Mouse (Mus musculus) limb, embryonic 11.5 days (tissue): ENCODE results near the gene Cep97. TPM values are rescaled to one million over a fixed set of nuclear protein-coding genes. Genes with fewer than 3 reads are reported as not detected.

ENCODE experiments used
- ATAC-seq: fragments of 200-750 bp; cut with Nextera tagmentation; 2 replicates; pipeline ENCODE4 v1.8.0; 2017; ENCODE audit warnings: low read depth; ENCODE audit not compliant: insufficient number of reproducible peaks, low FRiP score, low TSS enrichment
- DNase-seq: peaks from one replicate; pipeline ENCODE4 v3.0.0-alpha.2; 2015; ENCODE audit warnings: low spot score
- H3K27ac ChIP-seq: fragments of 300-500 bp; sonication (generic); replicated peaks from 2 replicates; pipeline ENCODE4 v1.5.1; 2014; ENCODE audit warnings: low read depth, mild to moderate bottlenecking, low read length
- H3K27me3 ChIP-seq: fragments of 300-500 bp; sonication (generic); 2 replicates; pipeline ENCODE4 v1.6.1; 2014; ENCODE audit warnings: mild to moderate bottlenecking, low read length, mixed read lengths; ENCODE audit not compliant: control insufficient read depth, insufficient read depth
- H3K36me3 ChIP-seq: fragments of 300-500 bp; sonication (generic); 2 replicates; pipeline ENCODE4 v1.6.1; 2014; ENCODE audit warnings: mild to moderate bottlenecking, low read length, moderate library complexity, mixed read lengths; ENCODE audit not compliant: control insufficient read depth, insufficient read depth
- H3K4me1 ChIP-seq: fragments of 300-500 bp; sonication (generic); 2 replicates; pipeline ENCODE4 v1.6.1; 2014; ENCODE audit warnings: low read length, mixed read lengths; ENCODE audit not compliant: control insufficient read depth, insufficient read depth
- H3K4me2 ChIP-seq: fragments of 300-500 bp; sonication (generic); 2 replicates; pipeline ENCODE4 v1.6.1; 2014; ENCODE audit warnings: low read depth, mild to moderate bottlenecking, moderate library complexity; ENCODE audit not compliant: severe bottlenecking
- H3K4me3 ChIP-seq: fragments of 300-500 bp; sonication (generic); 2 replicates; pipeline ENCODE4 v1.5.1; 2014; ENCODE audit warnings: low read depth, low read length
- H3K9ac ChIP-seq: fragments of 300-500 bp; sonication (generic); 2 replicates; pipeline ENCODE4 v1.6.1; 2014; ENCODE audit warnings: mild to moderate bottlenecking, low read length
- H3K9me3 ChIP-seq: fragments of 300-500 bp; sonication (generic); 2 replicates; pipeline ENCODE4 v1.6.1; 2016; ENCODE audit warnings: low read length; ENCODE audit not compliant: control insufficient read depth
- WGBS: fragments of 180-500 bp; shearing (Covaris S2); extraction: QIAGEN DNeasy Blood & Tissue Kit; methylation state at CpG from one replicate; pipeline ENCODE4 v1.1.7; 2014; 5-methylcytosine and 5-hydroxymethylcytosine counted together
- polyA plus RNA-seq: library from polyadenylated mRNA; unstranded; fragments of >200 nt; fragmentation: Nextera tagmentation; extraction: Ambion mirVana; gene quantifications from 2 replicates; pipeline ENCODE4 v1.2.1, GENCODE M21; 2014

The Cep97 gene
- polyA plus RNA-seq = 13.4 and 16.0 TPM in 2 replicates

GRCm38 (mm10) chr16:55934453-55935037 is at the start of gene Cep97:
TSS of gene Cep97 (minus strand) at chr16:55934855.
- Histone ChIP-seq H3K9me3 (no peaks in the 10 kb centered on the region), H3K27ac (peak within 1 kb of the TSS; percentile 45; the same call in 1 of the 2 replicates), H3K27me3 (no peaks in the 10 kb centered on the region), H3K4me2 (peak within 1 kb of the TSS; percentile 76), H3K4me1 (no peaks in the 10 kb centered on the region), H3K9ac (peak within 1 kb of the TSS; percentile 72), H3K4me3 (peak within 1 kb of the TSS; percentile 61), H3K36me3 (peaks cover 2% of the 10 kb centered on the region; the same call in 1 of the 2 replicates)
- ATAC-seq (peak; percentile 98), DNase-seq (peak; percentile 92)
- WGBS = under 1% methylated on average over 24 of the region's 24 CpGs

GRCm38 (mm10) chr16:55974903-55975285 is 40.2 kb upstream of the Cep97 start:
- 9% methylated on average over 14 of the region's 14 CpGs for WGBS
- H3K36me3 ChIP-seq = peaks cover 15% of the 10 kb centered on the region; the same call in 1 of the 2 replicates
- H3K4me1 ChIP-seq = peaks cover 2% of the 10 kb centered on the region; the same call in 1 of the 2 replicates
- H3K27me3 ChIP-seq = no peaks in the 10 kb centered on the region
- no peak overlapping the region for H3K27ac ChIP-seq
- no peak for DNase-seq
- 0 out of 2 replicates have a peak, but pooled peaks have one; percentile 5 for ATAC-seq
- H3K4me3 ChIP-seq = peak overlapping the region; percentile 99
- H3K9ac ChIP-seq = peak overlapping the region; percentile 85; the same call in 1 of the 2 replicates
- H3K9me3 ChIP-seq = no peaks in the 10 kb centered on the region
- peak overlapping the region; percentile 56 for H3K4me2 ChIP-seq

- DNase-seq (peak; percentile 90), ATAC-seq (peak; percentile 87)
- peak overlapping the region; percentile 69; the same call in 1 of the 2 replicates for H3K27ac ChIP-seq
- H3K4me1 ChIP-seq = peaks cover 2% of the 10 kb centered on the region; the same call in 1 of the 2 replicates
- no peaks in the 10 kb centered on the region for H3K9me3 ChIP-seq
- WGBS = 0% methylated on average over 55 of the region's 55 CpGs
- H3K4me2 ChIP-seq = peak overlapping the region; percentile 56
- H3K36me3 ChIP-seq = peaks cover 15% of the 10 kb centered on the region; the same call in 1 of the 2 replicates
- no peaks in the 10 kb centered on the region for H3K27me3 ChIP-seq
- H3K4me3 ChIP-seq = peak overlapping the region; percentile 99
- H3K9ac ChIP-seq = peak overlapping the region; percentile 85
Measured at GRCm38 (mm10) chr16:55974256-55974902, 39.7 kb upstream of the Cep97 start.

- Histone ChIP-seq H3K4me1 (peaks cover 2% of the 10 kb centered on the region; the same call in 1 of the 2 replicates), H3K9me3 (no peaks in the 10 kb centered on the region), H3K4me3 (peak within 1 kb of the TSS; percentile 99), H3K36me3 (peaks cover 15% of the 10 kb centered on the region; the same call in 1 of the 2 replicates), H3K9ac (peak within 1 kb of the TSS; percentile 85), H3K4me2 (peak within 1 kb of the TSS; percentile 56), H3K27ac (peak within 1 kb of the TSS; percentile 69; the same call in 1 of the 2 replicates), H3K27me3 (no peaks in the 10 kb centered on the region)
- DNase-seq (peak; percentile 100), ATAC-seq (peak; percentile 99)
- under 1% methylated on average over 78 of the region's 86 CpGs for whole genome bisulfite sequencing
Measured at GRCm38 (mm10) chr16:55973431-55974255, 39.0 kb upstream of the Cep97 start, which contains the start of gene Zbtb11. TSS of gene Zbtb11 (plus strand) at chr16:55973883.

GRCm38 (mm10) chr16:55972626-55973201 is 38.1 kb upstream of the Cep97 start:
- no peaks in the 10 kb centered on the region for H3K27me3 ChIP-seq
- WGBS = 63% methylated on average over 10 of the region's 10 CpGs
- H3K9me3 ChIP-seq = no peaks in the 10 kb centered on the region
- peaks cover 2% of the 10 kb centered on the region; the same call in 1 of the 2 replicates for H3K4me1 ChIP-seq
- DNase-seq (no peak), ATAC-seq (no peak)
- H3K36me3 ChIP-seq = peaks cover 15% of the 10 kb centered on the region; the same call in 1 of the 2 replicates
- H3K27ac ChIP-seq = no peak overlapping the region
- H3K4me2 ChIP-seq = peak overlapping the region; percentile 49
- H3K4me3 ChIP-seq = 0 out of 2 replicates have a peak overlapping the region, but pooled peaks have one; percentile 99
- no peak overlapping the region for H3K9ac ChIP-seq

- WGBS = 82% methylated on average over 6 of the region's 6 CpGs
- Histone ChIP-seq H3K4me3 (no peak overlapping the region), H3K27ac (no peak overlapping the region), H3K9ac (no peak overlapping the region), H3K4me2 (no peak overlapping the region), H3K9me3 (no peaks in the 10 kb centered on the region), H3K4me1 (peaks cover 2% of the 10 kb centered on the region; the same call in 1 of the 2 replicates), H3K27me3 (no peaks in the 10 kb centered on the region), H3K36me3 (peaks cover 15% of the 10 kb centered on the region; the same call in 1 of the 2 replicates)
- DNase-seq = no peak
- ATAC-seq = no peak
Measured at GRCm38 (mm10) chr16:55971735-55972615, 37.3 kb upstream of the Cep97 start.

- H3K4me1 ChIP-seq = peaks cover 2% of the 10 kb centered on the region; the same call in 1 of the 2 replicates
- ATAC-seq = no peak
- no peaks in the 10 kb centered on the region for H3K27me3 ChIP-seq
- no peak for DNase-seq
- H3K9ac ChIP-seq = no peak overlapping the region
- no peak overlapping the region for H3K4me3 ChIP-seq
- no peak overlapping the region for H3K27ac ChIP-seq
- WGBS = 95% methylated on average over 5 of the region's 5 CpGs
- H3K4me2 ChIP-seq = no peak overlapping the region
- H3K9me3 ChIP-seq = no peaks in the 10 kb centered on the region
- peaks cover 15% of the 10 kb centered on the region; the same call in 1 of the 2 replicates for H3K36me3 ChIP-seq
Measured at GRCm38 (mm10) chr16:55970416-55970815, 35.8 kb upstream of the Cep97 start.
